Mouse (Mus musculus) heart, adult 2 months (tissue): ENCODE results near the gene 1500009L16Rik. TPM values are rescaled to one million over a fixed set of nuclear protein-coding genes. Genes with fewer than 3 reads are reported as not detected.

ENCODE experiments used
- DNase-seq, 2 experiments: peaks; one replicate each; pipeline ENCODE4 v3.0.0; 2021
- H3K27ac ChIP-seq: fragments of 200-600 bp; 2 replicates; pipeline ENCODE4 v1.8.1; 2022
- H3K27me3 ChIP-seq: fragments of 200-500 bp; 2 replicates; pipeline ENCODE4 v1.6.1; 2012; ENCODE audit warnings: mild to moderate bottlenecking, low read length, inconsistent platforms, mixed read lengths; ENCODE audit not compliant: control insufficient read depth, insufficient read depth
- H3K36me3 ChIP-seq: fragments of 200-500 bp; 2 replicates; pipeline ENCODE4 v1.6.1; 2012; ENCODE audit warnings: low read length, inconsistent platforms; ENCODE audit not compliant: control insufficient read depth, insufficient read depth
- H3K4me1 ChIP-seq: fragments of 200-500 bp; 2 replicates; pipeline ENCODE4 v1.6.1; 2011; ENCODE audit warnings: low read length; ENCODE audit not compliant: control insufficient read depth, insufficient read depth
- H3K4me3 ChIP-seq: fragments of 200-600 bp; 2 replicates; pipeline ENCODE4 v1.8.1; 2022
- H3K79me2 ChIP-seq: fragments of 200-500 bp; replicated peaks from 2 replicates; pipeline ENCODE4 v1.6.1; 2012; ENCODE audit warnings: mild to moderate bottlenecking, inconsistent platforms, low read length, moderate library complexity, mixed read lengths; ENCODE audit not compliant: control insufficient read depth, insufficient read depth
- H3K9ac ChIP-seq: fragments of 200-500 bp; 2 replicates; pipeline ENCODE4 v1.6.1; 2012; ENCODE audit warnings: low read depth, mild to moderate bottlenecking, control low read depth, inconsistent platforms, low read length, mixed read lengths
- CTCF ChIP-seq: fragments of 200-600 bp; IDR thresholded peaks from 2 replicates; pipeline ENCODE4 v1.8.1; 2022; ENCODE audit warnings: antibody characterized with exemption, mild to moderate bottlenecking, moderate library complexity
- EP300 ChIP-seq: fragments of 200-500 bp; IDR thresholded peaks from 2 replicates; pipeline ENCODE4 v1.6.1; 2011; ENCODE audit warnings: low read depth, low read length, control low read depth; ENCODE audit not compliant: insufficient read depth
- POLR2A ChIP-seq: fragments of 200-500 bp; IDR thresholded peaks from 2 replicates; pipeline ENCODE4 v1.6.1; 2011; ENCODE audit warnings: mild to moderate bottlenecking, low read depth, low read length, control low read depth; ENCODE audit not compliant: insufficient read depth
- WGBS: fragments of 180-500 bp; shearing (Covaris S2); methylation state at CpG from one replicate; pipeline ENCODE4 v1.1.7; 2018; 5-methylcytosine and 5-hydroxymethylcytosine counted together
- intact Hi-C: fragments of 180-260 bp; cut with DNase I; formaldehyde crosslinking; loops from one replicate; pipeline ENCODE4 v1.15.1; 2025
- polyA plus RNA-seq: library from polyadenylated mRNA; depleted of rRNA; stranded (reverse); fragments of >200 nt; gene quantifications from 2 replicates; pipeline ENCODE4 v1.2.3, GENCODE M21; 2012
- total RNA-seq, 2 experiments: library from RNA; stranded (reverse); gene quantifications; 2 replicates each; pipeline ENCODE4 v1.2.3; 2021

The 1500009L16Rik gene
- total and polyA plus RNA-seq, 3 experiments: 3.2 to 5.9 (median 3.9) TPM

GRCm38 (mm10) chr10:83744656-83745055, 22.0 kb downstream of the 1500009L16Rik start:
- H3K36me3 ChIP-seq: peaks cover under 1% of the 10 kb centered on the region; the same call in 1 of the 2 replicates
- H3K27me3 ChIP-seq: no peaks in the 10 kb centered on the region
- no peak overlapping the region for H3K4me3 ChIP-seq
- peak; percentile 60 to 64 for DNase-seq
- 25% methylated on average over 3 of the region's 3 CpGs for WGBS
- TF ChIP-seq CTCF (no peak), EP300 (no peak), POLR2A (no peak)
- peaks cover 2% of the 10 kb centered on the region; the same call in 1 of the 2 replicates for H3K4me1 ChIP-seq
- H3K27ac ChIP-seq: peak overlapping the region; percentile 43
- intact Hi-C loops: no loop called here
- no peaks in the 10 kb centered on the region for H3K79me2 ChIP-seq
- no peak overlapping the region for H3K9ac ChIP-seq

- Histone ChIP-seq H3K27me3 (no peaks in the 10 kb centered on the region), H3K36me3 (no peaks in the 10 kb centered on the region), H3K4me1 (no peaks in the 10 kb centered on the region), H3K79me2 (no peaks in the 10 kb centered on the region), H3K4me3 (no peak overlapping the region), H3K27ac (no peak overlapping the region), H3K9ac (no peak overlapping the region)
- DNase-seq: no peak
- intact Hi-C loops: no loop called here
- TF ChIP-seq POLR2A (no peak), CTCF (no peak), EP300 (no peak)
- 93% methylated on average over 1 of the region's 1 CpGs for WGBS
Observed at GRCm38 (mm10) chr10:83753056-83753455, 30.4 kb downstream of the 1500009L16Rik start.

- no peaks in the 10 kb centered on the region for H3K36me3 ChIP-seq
- WGBS: 41% methylated on average over 17 of the region's 17 CpGs
- H3K9ac ChIP-seq: no peak overlapping the region
- peak; percentile 31 to 59 for DNase-seq
- no peak overlapping the region for H3K27ac ChIP-seq
- no peak overlapping the region for H3K4me3 ChIP-seq
- no peaks in the 10 kb centered on the region; the same call in 1 of the 2 replicates for H3K4me1 ChIP-seq
- intact Hi-C loops: no loop called here
- no peaks in the 10 kb centered on the region for H3K79me2 ChIP-seq
- no peaks in the 10 kb centered on the region for H3K27me3 ChIP-seq
- no peak for TF ChIP-seq CTCF
- 0 out of 2 replicates have a peak, but pooled peaks have one; percentile 13 for TF ChIP-seq EP300
- no peak for TF ChIP-seq POLR2A
Observed at GRCm38 (mm10) chr10:83757343-83757962, 34.8 kb downstream of the 1500009L16Rik start.

GRCm38 (mm10) chr10:83758732-83759131, 36.1 kb downstream of the 1500009L16Rik start:
- H3K27ac ChIP-seq: no peak overlapping the region
- TF ChIP-seq CTCF: no peak
- TF ChIP-seq EP300: no peak
- TF ChIP-seq POLR2A: no peak
- H3K36me3 ChIP-seq: no peaks in the 10 kb centered on the region
- H3K79me2 ChIP-seq: no peaks in the 10 kb centered on the region
- no peak for DNase-seq
- WGBS: 89% methylated on average over 13 of the region's 13 CpGs
- no peak overlapping the region for H3K4me3 ChIP-seq
- H3K27me3 ChIP-seq: no peaks in the 10 kb centered on the region
- H3K4me1 ChIP-seq: no peaks in the 10 kb centered on the region; the same call in 1 of the 2 replicates
- no peak overlapping the region for H3K9ac ChIP-seq
- intact Hi-C loops: no loop called here

- H3K79me2 ChIP-seq: no peaks in the 10 kb centered on the region
- DNase-seq: no peak
- no peaks in the 10 kb centered on the region for H3K27me3 ChIP-seq
- TF ChIP-seq EP300: no peak
- no peak for TF ChIP-seq CTCF
- TF ChIP-seq POLR2A: no peak
- H3K4me1 ChIP-seq: no peaks in the 10 kb centered on the region; the same call in 1 of the 2 replicates
- WGBS: 35% methylated on average over 2 of the region's 2 CpGs
- no peak overlapping the region for H3K4me3 ChIP-seq
- no peak overlapping the region for H3K27ac ChIP-seq
- H3K36me3 ChIP-seq: no peaks in the 10 kb centered on the region
- intact Hi-C loops: no loop called here
- H3K9ac ChIP-seq: no peak overlapping the region
Observed at GRCm38 (mm10) chr10:83760535-83760934, 37.9 kb downstream of the 1500009L16Rik start.

GRCm38 (mm10) chr10:83763891-83764290, 41.2 kb downstream of the 1500009L16Rik start:
- whole genome bisulfite sequencing: 81% methylated on average over 4 of the region's 4 CpGs
- intact Hi-C loops: no loop called here
- TF ChIP-seq CTCF (no peak), POLR2A (no peak), EP300 (no peak)
- no peak overlapping the region for H3K4me3 ChIP-seq
- no peaks in the 10 kb centered on the region for H3K79me2 ChIP-seq
- no peak overlapping the region for H3K27ac ChIP-seq
- no peak for DNase-seq
- no peaks in the 10 kb centered on the region for H3K27me3 ChIP-seq
- H3K36me3 ChIP-seq: no peaks in the 10 kb centered on the region
- no peak overlapping the region for H3K9ac ChIP-seq
- no peaks in the 10 kb centered on the region; the same call in 1 of the 2 replicates for H3K4me1 ChIP-seq
